Mouse (Mus musculus) B cell, adult 67 days (primary cell): ENCODE results near the gene Fanca. TPM values are rescaled to one million over a fixed set of nuclear protein-coding genes. Genes with fewer than 3 reads are reported as not detected.

Experiments
- total RNA-seq, 2 experiments: library from RNA; stranded (reverse); gene quantifications; 4 replicates each; pipeline ENCODE4 v1.2.4; 2023

Fanca gene
- 100 to 1,000 TPM in 1 of 2 experiments, 10 to 100 TPM in 1; 81.2 to 111 TPM for total RNA-seq

DNA sequence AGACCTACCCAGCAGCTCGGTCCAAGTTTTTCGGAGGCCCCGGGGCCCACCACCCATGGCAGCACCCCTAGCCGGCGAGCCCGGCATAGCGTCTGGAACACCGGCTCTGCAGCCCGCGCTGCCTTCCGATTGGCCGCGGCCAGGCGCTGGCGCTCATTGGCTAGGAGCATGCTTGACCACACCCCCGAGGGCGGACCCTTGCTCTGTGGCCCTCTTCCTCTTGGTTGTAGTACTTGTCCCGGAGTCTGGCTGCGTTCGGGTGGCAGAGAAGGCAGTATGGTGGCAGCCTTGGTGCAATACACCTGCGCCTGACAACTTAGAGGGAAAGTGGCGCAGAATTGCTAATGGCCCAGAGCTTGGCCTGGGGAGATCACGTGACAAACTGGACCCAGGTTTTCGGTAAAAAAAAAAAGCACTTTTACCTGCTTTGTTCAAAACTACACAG lies at the start of gene Fanca:
TSS of gene Fanca (minus strand) at position 110 of the 445 bp plus-strand sequence.

DNA sequence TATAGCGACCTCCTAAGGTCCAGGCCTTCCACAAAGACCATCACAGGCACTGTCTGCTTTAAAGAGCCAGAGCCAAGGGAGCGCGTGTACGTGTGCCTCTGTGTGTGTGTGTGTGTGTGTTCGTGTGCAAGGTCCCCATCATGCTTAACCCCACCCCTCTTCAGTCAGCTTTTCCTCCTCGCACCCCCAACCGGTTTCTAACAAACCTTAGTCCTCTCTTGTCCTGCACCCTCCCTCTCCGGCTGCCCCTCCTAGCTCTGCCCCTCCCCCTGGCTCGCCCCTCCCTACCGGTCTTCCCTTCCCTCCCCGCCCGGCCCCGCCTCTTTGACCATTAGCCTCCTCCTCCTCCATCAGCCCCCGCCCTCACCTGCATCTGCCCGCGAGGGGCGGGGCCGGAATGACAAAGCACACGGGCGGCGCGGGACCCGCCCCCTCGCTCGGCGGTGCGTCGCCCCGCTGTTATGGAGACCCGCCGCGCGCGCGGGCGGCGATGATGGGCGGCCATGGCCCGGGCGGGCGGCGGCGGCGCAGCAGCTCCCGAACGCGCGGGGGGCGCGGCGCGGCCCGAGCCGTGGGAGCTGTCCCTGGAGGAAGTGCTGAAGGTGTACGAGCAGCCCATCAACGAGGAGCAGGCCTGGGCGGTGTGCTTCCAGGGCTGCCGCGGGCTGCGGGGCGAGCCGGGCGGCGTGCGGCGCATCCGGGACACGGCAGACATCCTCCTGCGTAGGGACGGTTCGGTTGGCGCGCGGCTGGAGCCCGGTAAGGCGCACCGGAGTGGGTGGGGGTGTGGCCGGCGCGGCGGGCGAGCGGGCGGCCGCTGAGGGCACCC lies 14.1 kb upstream of the Fanca start, which contains the start of gene Spire2:
TSS of gene Spire2 (plus strand) at position 452 of the 829 bp plus-strand sequence.

DNA sequence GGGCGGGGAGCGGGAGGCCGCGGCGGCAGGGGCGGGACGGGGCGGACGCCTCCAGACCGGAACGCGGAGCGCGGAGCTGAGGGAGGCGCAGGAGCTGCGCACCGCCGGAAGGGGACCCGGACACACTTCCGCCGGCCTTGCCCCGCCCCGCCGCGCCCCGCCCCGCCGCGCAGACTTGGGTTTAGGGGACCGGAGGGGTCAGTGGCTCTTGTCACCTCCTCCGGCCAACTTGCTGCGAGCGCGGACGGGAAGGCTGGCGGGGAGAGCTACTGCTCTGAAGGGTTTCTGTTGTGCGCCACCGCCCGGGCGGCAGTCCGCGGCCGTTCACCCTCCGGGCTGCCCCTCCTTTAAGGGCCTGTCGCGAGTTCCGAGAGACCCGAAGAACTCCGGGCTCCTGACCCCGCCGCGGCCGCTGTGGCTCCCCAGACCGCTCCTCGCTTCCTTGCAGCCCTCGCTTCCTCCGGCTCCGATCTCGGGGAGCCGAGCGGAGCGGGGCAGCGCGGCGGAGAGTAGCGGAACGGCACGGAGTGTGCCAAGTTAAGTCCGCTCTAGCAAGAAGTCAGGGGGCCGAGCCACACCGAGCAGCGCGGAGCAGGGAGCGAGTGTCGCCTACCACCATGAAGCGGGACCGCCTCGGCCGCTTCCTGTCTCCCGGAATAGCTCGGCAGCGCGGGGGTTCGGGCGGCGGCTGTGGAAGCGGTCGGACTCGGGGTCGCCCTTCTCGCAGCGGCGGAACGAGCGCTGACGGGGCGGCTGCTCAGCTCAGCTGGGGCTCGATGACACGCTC lies 64.1 kb downstream of the Fanca start, which contains the start of the genes Zfp276 and Vps9d1:
TSS of gene Zfp276 (plus strand) at position 97 of the 787 bp plus-strand sequence.
TSS of gene Vps9d1 (minus strand) at position 250 of the 787 bp plus-strand sequence.

DNA sequence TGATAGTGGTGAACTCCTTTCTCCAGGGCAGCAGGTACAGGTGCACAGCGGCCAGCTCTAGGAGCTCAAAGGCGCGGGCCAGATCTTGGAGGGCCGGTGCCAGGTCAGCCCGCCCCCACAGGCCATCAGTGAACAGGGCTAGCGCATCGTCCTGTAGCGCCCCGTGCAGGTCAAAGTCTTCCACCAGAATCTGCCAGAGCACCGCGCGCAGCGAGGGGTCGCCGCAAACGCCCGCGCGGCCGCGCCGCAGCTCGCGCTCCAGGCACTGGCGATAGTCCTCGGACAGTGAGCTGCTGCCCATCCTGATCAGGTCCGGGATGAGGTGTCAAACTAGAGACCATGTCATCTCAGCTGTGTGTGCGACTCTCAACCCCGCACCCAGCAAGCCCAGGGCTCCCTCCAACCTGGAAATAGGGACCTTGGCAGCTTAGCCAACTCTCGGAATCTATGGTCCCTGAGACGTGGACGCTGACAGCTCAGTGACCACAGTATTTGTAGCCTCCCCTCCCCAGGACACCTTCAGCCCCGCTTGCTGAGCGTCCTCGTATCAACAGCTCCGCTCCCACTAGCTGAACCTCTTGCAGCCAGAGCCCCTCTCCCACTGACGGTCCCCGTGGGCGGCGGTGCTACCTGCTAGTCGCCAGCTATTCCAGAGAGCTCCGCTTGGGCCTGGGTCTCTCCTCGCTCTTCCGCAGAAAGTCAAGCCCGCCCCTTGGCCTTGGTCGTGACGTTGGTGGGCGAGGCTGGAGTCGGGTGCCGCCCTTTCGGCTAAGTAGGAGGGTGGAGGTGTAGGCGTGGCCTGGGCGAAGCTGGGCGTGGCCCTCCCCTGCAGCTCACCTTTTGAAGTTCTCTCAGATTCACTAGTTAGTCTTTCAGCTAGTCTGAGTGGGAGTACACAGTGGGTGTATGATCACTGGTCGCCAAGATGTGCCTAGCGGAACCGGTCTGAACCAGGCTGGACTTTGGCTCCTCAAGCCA lies 82.6 kb downstream of the Fanca start, which contains the start of gene Spata2l:
TSS of gene Spata2l (minus strand) at position 714 of the 978 bp plus-strand sequence.

DNA sequence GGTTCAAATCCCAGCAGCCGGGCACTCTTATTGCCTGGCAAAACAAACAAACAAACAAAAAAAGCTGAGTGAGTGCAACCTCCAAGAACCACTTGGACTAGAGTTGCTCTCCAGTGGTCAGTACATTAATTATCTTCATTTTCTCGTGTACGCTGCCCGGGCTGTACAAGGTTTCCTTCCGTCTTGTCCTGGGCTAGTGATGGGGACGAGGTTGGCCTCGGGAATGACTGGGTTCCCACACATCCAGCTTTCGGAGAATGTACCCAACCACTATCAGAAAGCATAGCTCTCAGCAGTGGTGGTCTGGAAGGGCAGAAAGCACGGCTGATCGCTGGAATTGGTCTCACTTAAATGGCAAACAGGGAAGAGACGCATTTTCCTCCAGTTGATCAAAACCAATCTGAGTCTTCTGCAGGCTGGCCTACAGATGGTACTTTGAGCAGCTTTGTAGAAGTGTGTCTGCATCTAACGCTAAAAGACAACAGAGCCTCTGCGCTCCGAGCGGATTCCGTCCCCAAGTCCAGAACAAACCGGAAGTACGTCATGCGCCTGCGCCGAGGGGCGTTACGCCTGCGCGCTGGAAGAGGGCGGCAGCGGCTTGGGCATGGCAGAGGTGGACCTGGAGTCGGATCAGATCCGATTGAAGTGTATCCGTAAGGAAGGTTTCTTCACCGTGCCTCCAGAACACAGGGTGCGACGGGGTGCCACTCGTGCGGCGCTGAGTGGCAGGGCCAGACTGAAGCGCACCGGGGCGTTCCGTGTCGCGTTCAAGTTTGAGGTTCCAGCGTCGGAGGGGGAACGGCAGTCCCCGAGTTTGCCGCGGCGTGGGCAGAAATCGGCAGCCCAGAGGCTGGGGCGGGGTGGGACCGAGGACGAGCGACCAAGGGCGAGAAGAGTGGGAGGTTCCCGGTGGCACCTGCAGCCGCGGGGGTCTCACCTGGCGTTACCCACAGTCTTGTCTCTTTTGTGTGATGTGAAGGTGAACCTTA lies 93.8 kb downstream of the Fanca start, which contains the start of gene Cdk10:
TSS of gene Cdk10 (plus strand) at position 565 of the 989 bp plus-strand sequence.

Other genes with a start within 250 kb of the Fanca start
- gene Rpl13, start 216.2 kb downstream of the Fanca start, total RNA-seq, result 1,000 to 10,000 TPM; 1,422 to 1,477 TPM
- not detected for gene Cpne7, start 201.2 kb downstream of the Fanca start, total RNA-seq
- gene Sult5a1, start 160.3 kb downstream of the Fanca start, total RNA-seq, result not detected
- not detected for gene Dpep1, start 132.3 kb downstream of the Fanca start, total RNA-seq
- 10 to 100 TPM; 78.8 to 88.5 TPM for gene Chmp1a, start 105.8 kb downstream of the Fanca start, total RNA-seq
- gene Spata33, start 105.7 kb downstream of the Fanca start, total RNA-seq, result not detected
- 10 to 100 TPM; 63.8 to 86.4 TPM for gene Cdk10, start 93.7 kb downstream of the Fanca start, total RNA-seq
- 10 to 100 TPM in 1 of 2 experiments, 1 to 10 TPM in 1; 7.0 to 10.7 TPM for gene Spata2l, start 82.3 kb downstream of the Fanca start, total RNA-seq
- gene Zfp276, start 64.4 kb downstream of the Fanca start, total RNA-seq, result 10 to 100 TPM; 36.3 to 39.3 TPM
- gene Vps9d1, start 64.2 kb downstream of the Fanca start, total RNA-seq, result 10 to 100 TPM; 41.2 TPM
- gene Spire2, start 14.1 kb upstream of the Fanca start, total RNA-seq, result under 1 TPM in 1 of 2 experiments, not detected in 1; 0.23 TPM
- gene Tcf25, start 55.2 kb upstream of the Fanca start, total RNA-seq, result 100 to 1,000 TPM; 282 to 288 TPM
- under 1 TPM; 0.21 to 0.46 TPM for gene Mc1r, start 88.5 kb upstream of the Fanca start, total RNA-seq
- not detected for gene Tubb3, start 92.8 kb upstream of the Fanca start, total RNA-seq
- 10 to 100 TPM; 13.5 to 14.4 TPM for gene Def8, start 105.0 kb upstream of the Fanca start, total RNA-seq
- 10 to 100 TPM; 58.2 to 70.4 TPM for gene Afg3l1, start 159.3 kb upstream of the Fanca start, total RNA-seq
- not detected for gene Dbndd1, start 196.9 kb upstream of the Fanca start, total RNA-seq
- 1 to 10 TPM; 5.5 to 6.2 TPM for gene Gas8, start 200.3 kb upstream of the Fanca start, total RNA-seq